Mouse (Mus musculus): Measurements from ENCODE around the gene Gria1. TPM values are rescaled to one million over a fixed set of nuclear protein-coding genes. Genes with fewer than 3 reads are reported as not detected.
A peak's percentile ranks its signal among the peaks of the same experiment; 100 is the strongest.

Gene Gria1
- total and polyA plus RNA-seq, 2 experiments from 2014 or later, result 2.1 to 5.6 TPM

- no peak for DNase-seq (ENCODE audit: low spot score)
- H3K9ac ChIP-seq (replicated peaks; ENCODE audit: low read depth, low read length), result no peak overlapping the region
- TF ChIP-seq CTCF (IDR thresholded peaks at IDR 0.05; ENCODE audit: low read depth) (no peak), EP300 (IDR thresholded peaks at IDR 0.05; ENCODE audit: low read depth) (no peak)
- 48% methylated on average over 6 of the region's 6 CpGs for WGBS
- H3K4me3 ChIP-seq (ENCODE audit: low read depth, low read length), result no peak overlapping the region
- H3K27me3 ChIP-seq (ENCODE audit: control insufficient read depth, insufficient read depth, low read length), result no peaks in the 10 kb centered on the region
- H3K27ac ChIP-seq (ENCODE audit: low read depth), result no peak overlapping the region
- no peaks in the 10 kb centered on the region for H3K9me3 ChIP-seq (replicated peaks; ENCODE audit: control insufficient read depth, low read length)
- H3K36me3 ChIP-seq (replicated peaks; ENCODE audit: control insufficient read depth, insufficient read depth, low read length), result no peaks in the 10 kb centered on the region
- no peak for ATAC-seq (ENCODE audit: insufficient read depth, low read depth)
- no peaks in the 10 kb centered on the region for H3K4me1 ChIP-seq (ENCODE audit: control insufficient read depth, insufficient read depth)
- H3K4me2 ChIP-seq (ENCODE audit: low read depth, low read length), result no peak overlapping the region
These were observed 158.9 kb downstream of the Gria1 start for GRCm38 (mm10) chr11:57170058-57170457.

GRCm38 (mm10) chr11:57174165-57174564, 163.0 kb downstream of the Gria1 start:
- H3K4me3 ChIP-seq (ENCODE audit: low read depth, low read length), result no peak overlapping the region
- WGBS, result 57% methylated on average over 5 of the region's 5 CpGs
- no peak overlapping the region for H3K4me2 ChIP-seq (ENCODE audit: low read depth, low read length)
- no peaks in the 10 kb centered on the region for H3K4me1 ChIP-seq (ENCODE audit: control insufficient read depth, insufficient read depth)
- no peak overlapping the region for H3K9ac ChIP-seq (replicated peaks; ENCODE audit: low read depth, low read length)
- TF ChIP-seq CTCF (IDR thresholded peaks at IDR 0.05; ENCODE audit: low read depth), result no peak
- H3K27me3 ChIP-seq (ENCODE audit: control insufficient read depth, insufficient read depth, low read length), result no peaks in the 10 kb centered on the region
- DNase-seq (ENCODE audit: low spot score) (no peak), ATAC-seq (ENCODE audit: insufficient read depth, low read depth) (no peak)
- no peaks in the 10 kb centered on the region for H3K9me3 ChIP-seq (replicated peaks; ENCODE audit: control insufficient read depth, low read length)
- no peak overlapping the region for H3K27ac ChIP-seq (ENCODE audit: low read depth)
- H3K36me3 ChIP-seq (replicated peaks; ENCODE audit: control insufficient read depth, insufficient read depth, low read length), result no peaks in the 10 kb centered on the region

GRCm38 (mm10) chr11:57176552-57176951, 165.4 kb downstream of the Gria1 start:
- ATAC-seq (ENCODE audit: insufficient read depth, low read depth), result no peak
- 38% methylated on average over 3 of the region's 3 CpGs for whole genome bisulfite sequencing
- Histone ChIP-seq H3K9me3 (replicated peaks; ENCODE audit: control insufficient read depth, low read length) (no peaks in the 10 kb centered on the region), H3K9ac (replicated peaks; ENCODE audit: low read depth, low read length) (no peak overlapping the region), H3K27me3 (ENCODE audit: control insufficient read depth, insufficient read depth, low read length) (no peaks in the 10 kb centered on the region), H3K4me1 (ENCODE audit: control insufficient read depth, insufficient read depth) (no peaks in the 10 kb centered on the region), H3K4me2 (ENCODE audit: low read depth, low read length) (no peak overlapping the region), H3K4me3 (ENCODE audit: low read depth, low read length) (no peak overlapping the region), H3K27ac (ENCODE audit: low read depth) (no peak overlapping the region), H3K36me3 (replicated peaks; ENCODE audit: control insufficient read depth, insufficient read depth, low read length) (no peaks in the 10 kb centered on the region)
- no peak for DNase-seq (ENCODE audit: low spot score)
- TF ChIP-seq EP300 (IDR thresholded peaks at IDR 0.05; ENCODE audit: low read depth), result no peak
- TF ChIP-seq CTCF (IDR thresholded peaks at IDR 0.05; ENCODE audit: low read depth), result peak; percentile 12; the same call in 1 of the 2 replicates

GRCm38 (mm10) chr11:57184216-57184615, 173.0 kb downstream of the Gria1 start:
- DNase-seq (ENCODE audit: low spot score), result no peak
- H3K36me3 ChIP-seq (replicated peaks; ENCODE audit: control insufficient read depth, insufficient read depth, low read length), result no peaks in the 10 kb centered on the region

GRCm38 (mm10) chr11:57185110-57185509, 173.9 kb downstream of the Gria1 start:
- Histone ChIP-seq H3K9ac (replicated peaks; ENCODE audit: low read depth, low read length) (no peak overlapping the region), H3K4me1 (ENCODE audit: control insufficient read depth, insufficient read depth) (no peaks in the 10 kb centered on the region), H3K9me3 (replicated peaks; ENCODE audit: control insufficient read depth, low read length) (no peaks in the 10 kb centered on the region), H3K4me3 (ENCODE audit: low read depth, low read length) (no peak overlapping the region), H3K27me3 (ENCODE audit: control insufficient read depth, insufficient read depth, low read length) (no peaks in the 10 kb centered on the region), H3K36me3 (replicated peaks; ENCODE audit: control insufficient read depth, insufficient read depth, low read length) (no peaks in the 10 kb centered on the region), H3K4me2 (ENCODE audit: low read depth, low read length) (no peak overlapping the region), H3K27ac (ENCODE audit: low read depth) (no peak overlapping the region)
- ATAC-seq (ENCODE audit: insufficient read depth, low read depth) (no peak), DNase-seq (ENCODE audit: low spot score) (no peak)
- TF ChIP-seq EP300 (IDR thresholded peaks at IDR 0.05; ENCODE audit: low read depth), result no peak
- no peak for TF ChIP-seq CTCF (IDR thresholded peaks at IDR 0.05; ENCODE audit: low read depth)

More at GRCm38 (mm10) chr11:57184216-57184615, 173.0 kb downstream of the Gria1 start:
- TF ChIP-seq CTCF (IDR thresholded peaks at IDR 0.05; ENCODE audit: low read depth) (no peak), EP300 (IDR thresholded peaks at IDR 0.05; ENCODE audit: low read depth) (no peak)
- Histone ChIP-seq H3K4me2 (ENCODE audit: low read depth, low read length) (no peak overlapping the region), H3K9me3 (replicated peaks; ENCODE audit: control insufficient read depth, low read length) (no peaks in the 10 kb centered on the region), H3K4me1 (ENCODE audit: control insufficient read depth, insufficient read depth) (no peaks in the 10 kb centered on the region), H3K27ac (ENCODE audit: low read depth) (no peak overlapping the region), H3K27me3 (ENCODE audit: control insufficient read depth, insufficient read depth, low read length) (no peaks in the 10 kb centered on the region), H3K9ac (replicated peaks; ENCODE audit: low read depth, low read length) (no peak overlapping the region), H3K4me3 (ENCODE audit: low read depth, low read length) (no peak overlapping the region)
- no peak for ATAC-seq (ENCODE audit: insufficient read depth, low read depth)
- WGBS, result 89% methylated on average over 4 of the region's 4 CpGs

GRCm38 (mm10) chr11:57189391-57189790, 178.2 kb downstream of the Gria1 start:
- no peak for TF ChIP-seq CTCF (IDR thresholded peaks at IDR 0.05; ENCODE audit: low read depth)
- no peak for TF ChIP-seq EP300 (IDR thresholded peaks at IDR 0.05; ENCODE audit: low read depth)
- H3K27ac ChIP-seq (ENCODE audit: low read depth), result no peak overlapping the region
- no peaks in the 10 kb centered on the region for H3K9me3 ChIP-seq (replicated peaks; ENCODE audit: control insufficient read depth, low read length)
- no peak overlapping the region for H3K9ac ChIP-seq (replicated peaks; ENCODE audit: low read depth, low read length)
- ATAC-seq (ENCODE audit: insufficient read depth, low read depth) (no peak), DNase-seq (ENCODE audit: low spot score) (no peak)
- H3K4me1 ChIP-seq (ENCODE audit: control insufficient read depth, insufficient read depth), result no peaks in the 10 kb centered on the region
- 48% methylated on average over 8 of the region's 8 CpGs for WGBS
- no peaks in the 10 kb centered on the region for H3K36me3 ChIP-seq (replicated peaks; ENCODE audit: control insufficient read depth, insufficient read depth, low read length)
- no peak overlapping the region for H3K4me2 ChIP-seq (ENCODE audit: low read depth, low read length)
- no peak overlapping the region for H3K4me3 ChIP-seq (ENCODE audit: low read depth, low read length)
- H3K27me3 ChIP-seq (ENCODE audit: control insufficient read depth, insufficient read depth, low read length), result no peaks in the 10 kb centered on the region

All from heart, postnatal 0 days (tissue).